Mouse (Mus musculus): ENCODE measurements around the gene Eif5a. TPM values are rescaled to one million over a fixed set of nuclear protein-coding genes. Genes with fewer than 3 reads are reported as not detected.

The Eif5a gene
- polyA plus RNA-seq, 1 experiment from 2014 or later, result 1,181 TPM

DNA sequence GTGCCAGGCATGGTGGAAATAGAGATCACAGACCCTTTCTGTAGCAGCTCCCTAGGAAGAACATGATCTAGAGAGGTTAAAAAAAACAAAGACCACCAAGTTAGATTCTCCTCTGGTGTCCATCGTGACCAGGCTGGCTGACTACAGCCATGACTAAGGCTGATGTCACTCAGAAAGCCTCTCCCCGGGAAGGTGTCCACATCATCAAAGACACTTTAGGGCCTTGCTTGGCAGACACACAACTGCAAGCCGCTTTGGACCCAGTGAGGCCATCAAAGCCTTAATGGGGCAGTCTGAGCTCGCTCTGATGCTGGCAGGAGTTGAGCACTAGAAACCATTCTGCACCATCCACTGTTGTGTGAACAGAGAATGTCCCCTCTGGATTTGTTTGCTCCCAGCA is 49.3 kb downstream of the Eif5a start:
- no peak overlapping the region for H3K4me3 ChIP-seq (replicated peaks; ENCODE audit: low read length)
- 84% methylated on average over 4 of the region's 4 CpGs for whole genome bisulfite sequencing
- no peak overlapping the region for H3K9ac ChIP-seq (replicated peaks; ENCODE audit: low read depth, low read length)
- H3K4me1 ChIP-seq (replicated peaks; ENCODE audit: control insufficient read depth, insufficient read depth, low read length), result 0 out of 2 replicates have a peak, but pooled peaks cover 3% of the 10 kb centered on the region
- H3K4me2 ChIP-seq (ENCODE audit: low read length), result no peak overlapping the region
- ATAC-seq, result no peak
- H3K36me3 ChIP-seq (ENCODE audit: control insufficient read depth, insufficient read depth), result no peaks in the 10 kb centered on the region
- H3K27me3 ChIP-seq (replicated peaks; ENCODE audit: control insufficient read depth, insufficient read depth, low read length), result no peaks in the 10 kb centered on the region; the same call in 1 of the 2 replicates
- no peaks in the 10 kb centered on the region for H3K9me3 ChIP-seq (ENCODE audit: control insufficient read depth, low read length)
- no peak overlapping the region for H3K27ac ChIP-seq (ENCODE audit: low read length)

- Histone ChIP-seq H3K4me1 (replicated peaks; ENCODE audit: control insufficient read depth, insufficient read depth, low read length) (no peaks in the 10 kb centered on the region), H3K36me3 (ENCODE audit: control insufficient read depth, insufficient read depth) (no peaks in the 10 kb centered on the region), H3K9ac (replicated peaks; ENCODE audit: low read depth, low read length) (no peak overlapping the region), H3K27me3 (replicated peaks; ENCODE audit: control insufficient read depth, insufficient read depth, low read length) (no peaks in the 10 kb centered on the region; the same call in 1 of the 2 replicates), H3K4me2 (ENCODE audit: low read length) (no peak overlapping the region), H3K27ac (ENCODE audit: low read length) (no peak overlapping the region), H3K4me3 (replicated peaks; ENCODE audit: low read length) (no peak overlapping the region), H3K9me3 (ENCODE audit: control insufficient read depth, low read length) (no peaks in the 10 kb centered on the region)
- 89% methylated on average over 7 of the region's 7 CpGs for WGBS
- no peak for ATAC-seq
These were observed 49.9 kb downstream of the Eif5a start for GRCm38 (mm10) chr11:69871822-69872221.

DNA sequence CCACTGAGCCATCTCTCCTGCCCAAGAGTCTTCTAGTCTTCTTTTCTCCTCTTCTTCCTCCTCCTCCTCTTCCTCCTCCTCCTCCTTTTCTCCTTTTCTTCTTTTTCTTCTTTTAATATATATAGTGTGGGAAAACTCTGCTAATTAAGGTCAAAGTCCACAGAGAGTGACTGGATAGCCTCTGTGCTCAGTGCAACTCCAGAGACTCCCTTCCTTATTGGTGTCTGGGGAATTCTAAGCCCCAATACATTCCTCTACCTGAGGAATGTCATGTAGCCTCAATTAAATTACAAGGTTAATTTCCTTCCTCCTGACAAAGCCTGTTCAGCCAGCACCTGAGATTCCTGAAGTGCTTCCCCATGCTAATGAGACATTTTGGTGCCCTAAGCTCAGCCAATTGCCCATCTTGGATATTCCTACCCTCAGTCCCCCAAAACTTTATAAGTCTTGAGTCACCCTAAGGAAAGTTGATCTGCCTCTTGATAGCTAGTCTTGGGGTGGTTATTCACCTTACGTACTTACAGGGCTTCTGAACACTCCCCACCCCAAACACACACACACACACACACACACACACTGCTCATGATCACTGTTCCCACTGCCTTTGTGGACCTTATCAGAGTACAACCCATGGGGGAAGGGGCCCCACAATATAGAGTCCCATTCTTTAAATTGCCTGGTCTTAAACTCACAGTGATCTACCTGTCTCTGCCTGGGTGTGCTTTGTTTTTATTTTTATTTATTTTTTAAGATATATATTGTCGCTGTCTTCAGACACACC is 51.3 kb downstream of the Eif5a start:
- no peaks in the 10 kb centered on the region for H3K9me3 ChIP-seq (ENCODE audit: control insufficient read depth, low read length)
- no peaks in the 10 kb centered on the region; the same call in 1 of the 2 replicates for H3K27me3 ChIP-seq (replicated peaks; ENCODE audit: control insufficient read depth, insufficient read depth, low read length)
- no peak overlapping the region for H3K9ac ChIP-seq (replicated peaks; ENCODE audit: low read depth, low read length)
- H3K4me1 ChIP-seq (replicated peaks; ENCODE audit: control insufficient read depth, insufficient read depth, low read length), result no peaks in the 10 kb centered on the region
- 98% methylated on average over 2 of the region's 2 CpGs for WGBS
- H3K4me3 ChIP-seq (replicated peaks; ENCODE audit: low read length), result no peak overlapping the region
- H3K36me3 ChIP-seq (ENCODE audit: control insufficient read depth, insufficient read depth), result no peaks in the 10 kb centered on the region
- ATAC-seq, result no peak
- H3K27ac ChIP-seq (ENCODE audit: low read length), result no peak overlapping the region
- H3K4me2 ChIP-seq (ENCODE audit: low read length), result no peak overlapping the region

DNA sequence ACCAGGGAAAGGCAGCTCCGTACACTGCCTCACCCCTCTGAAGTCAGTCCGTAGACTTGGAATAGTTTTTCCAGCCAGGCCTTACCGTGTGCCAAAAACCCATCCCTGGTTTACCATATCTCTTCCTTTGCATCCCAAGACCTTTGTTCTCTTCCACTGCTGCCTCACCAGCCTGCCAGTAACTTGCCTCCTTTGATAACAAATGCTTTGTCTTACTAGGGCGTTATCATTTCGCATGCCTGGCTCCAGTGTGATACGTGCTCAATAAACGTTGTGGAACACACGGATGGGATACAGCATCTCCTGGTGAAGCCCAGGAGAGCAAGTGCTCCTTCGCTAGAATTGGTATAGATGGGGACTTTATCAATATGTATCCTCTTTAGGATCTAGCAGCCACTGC is 54.4 kb downstream of the Eif5a start:
- Histone ChIP-seq H3K9me3 (ENCODE audit: control insufficient read depth, low read length) (no peaks in the 10 kb centered on the region), H3K36me3 (ENCODE audit: control insufficient read depth, insufficient read depth) (no peaks in the 10 kb centered on the region), H3K27ac (ENCODE audit: low read length) (no peak overlapping the region), H3K9ac (replicated peaks; ENCODE audit: low read depth, low read length) (no peak overlapping the region), H3K4me3 (replicated peaks; ENCODE audit: low read length) (no peak overlapping the region), H3K4me2 (ENCODE audit: low read length) (no peak overlapping the region), H3K27me3 (replicated peaks; ENCODE audit: control insufficient read depth, insufficient read depth, low read length) (no peaks in the 10 kb centered on the region; the same call in 1 of the 2 replicates), H3K4me1 (replicated peaks; ENCODE audit: control insufficient read depth, insufficient read depth, low read length) (no peaks in the 10 kb centered on the region)
- ATAC-seq, result no peak
- WGBS, result 70% methylated on average over 9 of the region's 9 CpGs

Small RNA genes within 50 kb of the gene (microRNA-seq; reads per million reads assigned to microRNA genes)
- gene Mir6924, result not detected

Other genes with a start within 250 kb of the Eif5a start
- 563 and 599 TPM in 2 replicates for gene Eif4a1, start 249.5 kb downstream of the Eif5a start, polyA plus RNA-seq (2015; fragmentation: Nextera tagmentation; extraction: Ambion mirVana)
- gene Senp3, start 239.9 kb downstream of the Eif5a start, polyA plus RNA-seq (2015; fragmentation: Nextera tagmentation; extraction: Ambion mirVana), result 97.0 and 115 TPM in 2 replicates
- gene Tnfsf13, start 236.2 kb downstream of the Eif5a start, polyA plus RNA-seq (2015; fragmentation: Nextera tagmentation; extraction: Ambion mirVana), result 0.34 and 0.46 TPM in 2 replicates
- gene Tnfsf12, start 226.1 kb downstream of the Eif5a start, polyA plus RNA-seq (2015; fragmentation: Nextera tagmentation; extraction: Ambion mirVana), result 1.1 and 1.2 TPM in 2 replicates
- 0.81 and 1.2 TPM in 2 replicates for gene Tnfsfm13, start 225.9 kb downstream of the Eif5a start, polyA plus RNA-seq (2015; fragmentation: Nextera tagmentation; extraction: Ambion mirVana)
- 16.4 and 18.1 TPM in 2 replicates for gene Polr2a, start 163.3 kb downstream of the Eif5a start, polyA plus RNA-seq (2015; fragmentation: Nextera tagmentation; extraction: Ambion mirVana)
- gene Slc35g3, start 160.0 kb downstream of the Eif5a start, polyA plus RNA-seq (2015; fragmentation: Nextera tagmentation; extraction: Ambion mirVana), result 0.16 and 0.18 TPM in 2 replicates
- gene Zbtb4, start 156.0 kb downstream of the Eif5a start, polyA plus RNA-seq (2015; fragmentation: Nextera tagmentation; extraction: Ambion mirVana), result 3.3 and 3.6 TPM in 2 replicates
- gene Chrnb1, start 126.0 kb downstream of the Eif5a start, polyA plus RNA-seq (2015; fragmentation: Nextera tagmentation; extraction: Ambion mirVana), result 1.2 TPM in 2 replicates
- 5.2 and 5.9 TPM in 2 replicates for gene Fgf11, start 120.1 kb downstream of the Eif5a start, polyA plus RNA-seq (2015; fragmentation: Nextera tagmentation; extraction: Ambion mirVana)
- gene Tmem102, start 116.3 kb downstream of the Eif5a start, polyA plus RNA-seq (2015; fragmentation: Nextera tagmentation; extraction: Ambion mirVana), result 0.45 and 0.77 TPM in 2 replicates
- gene Gm39566, start 106.7 kb downstream of the Eif5a start, polyA plus RNA-seq (2015; fragmentation: Nextera tagmentation; extraction: Ambion mirVana), result not detected in 2 replicates
- gene Spem2, start 103.5 kb downstream of the Eif5a start, polyA plus RNA-seq (2015; fragmentation: Nextera tagmentation; extraction: Ambion mirVana), result not detected in 2 replicates
- gene Spem1, start 99.8 kb downstream of the Eif5a start, polyA plus RNA-seq (2015; fragmentation: Nextera tagmentation; extraction: Ambion mirVana), result 0.72 and 0.75 TPM in 2 replicates
- gene Nlgn2, start 84.2 kb downstream of the Eif5a start, polyA plus RNA-seq (2015; fragmentation: Nextera tagmentation; extraction: Ambion mirVana), result 18.7 and 22.8 TPM in 2 replicates
- 254 and 272 TPM in 2 replicates for gene Tmem256, start 83.4 kb downstream of the Eif5a start, polyA plus RNA-seq (2015; fragmentation: Nextera tagmentation; extraction: Ambion mirVana)
- 55.0 and 57.7 TPM in 2 replicates for gene Plscr3, start 75.6 kb downstream of the Eif5a start, polyA plus RNA-seq (2015; fragmentation: Nextera tagmentation; extraction: Ambion mirVana)
- gene Tnk1, start 63.2 kb downstream of the Eif5a start, polyA plus RNA-seq (2015; fragmentation: Nextera tagmentation; extraction: Ambion mirVana), result 0.29 and 0.39 TPM in 2 replicates
- not detected in 2 replicates for gene Tmem95, start 43.9 kb downstream of the Eif5a start, polyA plus RNA-seq (2015; fragmentation: Nextera tagmentation; extraction: Ambion mirVana)
- gene Kctd11, start 40.6 kb downstream of the Eif5a start, polyA plus RNA-seq (2015; fragmentation: Nextera tagmentation; extraction: Ambion mirVana), result 1.3 and 1.9 TPM in 2 replicates
- gene Acap1, start 26.4 kb downstream of the Eif5a start, polyA plus RNA-seq (2015; fragmentation: Nextera tagmentation; extraction: Ambion mirVana), result 0.48 and 0.49 TPM in 2 replicates
- 16.4 and 18.5 TPM in 2 replicates for gene 2810408A11Rik, start 21.0 kb downstream of the Eif5a start, polyA plus RNA-seq (2015; fragmentation: Nextera tagmentation; extraction: Ambion mirVana)
- 19.0 and 21.5 TPM in 2 replicates for gene Neurl4, start 20.9 kb downstream of the Eif5a start, polyA plus RNA-seq (2015; fragmentation: Nextera tagmentation; extraction: Ambion mirVana)
- gene Gps2, start 8.1 kb downstream of the Eif5a start, polyA plus RNA-seq (2015; fragmentation: Nextera tagmentation; extraction: Ambion mirVana), result 81.2 and 91.8 TPM in 2 replicates
- 3.3 and 3.4 TPM in 2 replicates for gene Ybx2, start 13.8 kb upstream of the Eif5a start, polyA plus RNA-seq (2015; fragmentation: Nextera tagmentation; extraction: Ambion mirVana)
- gene Slc2a4, start 26.2 kb upstream of the Eif5a start, polyA plus RNA-seq (2015; fragmentation: Nextera tagmentation; extraction: Ambion mirVana), result 6.6 and 6.7 TPM in 2 replicates
- 0.84 TPM in 1 of 2 replicates, not detected in the other for gene Cldn7, start 42.8 kb upstream of the Eif5a start, polyA plus RNA-seq (2015; fragmentation: Nextera tagmentation; extraction: Ambion mirVana)
- 19.0 and 24.6 TPM in 2 replicates for gene Ctdnep1, start 59.2 kb upstream of the Eif5a start, polyA plus RNA-seq (2015; fragmentation: Nextera tagmentation; extraction: Ambion mirVana)
- gene Elp5, start 60.6 kb upstream of the Eif5a start, polyA plus RNA-seq (2015; fragmentation: Nextera tagmentation; extraction: Ambion mirVana), result 166 and 167 TPM in 2 replicates
- 563 and 565 TPM in 2 replicates for gene Gabarap, start 69.2 kb upstream of the Eif5a start, polyA plus RNA-seq (2015; fragmentation: Nextera tagmentation; extraction: Ambion mirVana)
- gene Phf23, start 73.8 kb upstream of the Eif5a start, polyA plus RNA-seq (2015; fragmentation: Nextera tagmentation; extraction: Ambion mirVana), result 63.7 and 66.8 TPM in 2 replicates
- 34.6 and 34.7 TPM in 2 replicates for gene Dvl2, start 78.6 kb upstream of the Eif5a start, polyA plus RNA-seq (2015; fragmentation: Nextera tagmentation; extraction: Ambion mirVana)
- 60.2 and 60.6 TPM in 2 replicates for gene Acadvl, start 93.5 kb upstream of the Eif5a start, polyA plus RNA-seq (2015; fragmentation: Nextera tagmentation; extraction: Ambion mirVana)
- 25.6 and 32.7 TPM in 2 replicates for gene Dlg4, start 95.0 kb upstream of the Eif5a start, polyA plus RNA-seq (2015; fragmentation: Nextera tagmentation; extraction: Ambion mirVana)
- 1.5 and 2.0 TPM in 2 replicates for gene Asgr1, start 132.1 kb upstream of the Eif5a start, polyA plus RNA-seq (2015; fragmentation: Nextera tagmentation; extraction: Ambion mirVana)
- not detected in 2 replicates for gene Asgr2, start 170.7 kb upstream of the Eif5a start, polyA plus RNA-seq (2015; fragmentation: Nextera tagmentation; extraction: Ambion mirVana)
- 0.76 and 1.3 TPM in 2 replicates for gene Mgl2, start 208.4 kb upstream of the Eif5a start, polyA plus RNA-seq (2015; fragmentation: Nextera tagmentation; extraction: Ambion mirVana)
- 0.68 and 0.80 TPM in 2 replicates for gene Clec10a, start 234.2 kb upstream of the Eif5a start, polyA plus RNA-seq (2015; fragmentation: Nextera tagmentation; extraction: Ambion mirVana)